Mouse (Mus musculus) forebrain, postnatal 0 days (tissue): ENCODE data around the gene Triap1. TPM values are rescaled to one million over a fixed set of nuclear protein-coding genes. Genes with fewer than 3 reads are reported as not detected.

Source experiments
- ATAC-seq: fragments of 200-750 bp; cut with Nextera tagmentation; 2 replicates; pipeline ENCODE4 v1.8.0; 2017; ENCODE audit warnings: mild to moderate bottlenecking, moderate library complexity
- DNase-seq: peaks from one replicate; pipeline ENCODE4 v3.0.0-alpha.2; 2015
- H3K27ac ChIP-seq: fragments of 300-500 bp; sonication (generic); 2 replicates; pipeline ENCODE4 v1.5.1; 2014; ENCODE audit warnings: low read depth, mild to moderate bottlenecking, antibody characterized with exemption, low read length, moderate library complexity, mixed read lengths
- H3K27me3 ChIP-seq: fragments of 300-500 bp; sonication (generic); 2 replicates; pipeline ENCODE4 v1.6.1; 2014; ENCODE audit warnings: mild to moderate bottlenecking, low read length, mixed read lengths; ENCODE audit not compliant: insufficient read depth
- H3K36me3 ChIP-seq: fragments of 300-500 bp; sonication (generic); 2 replicates; pipeline ENCODE4 v1.6.1; 2014; ENCODE audit warnings: mild to moderate bottlenecking, moderate library complexity; ENCODE audit not compliant: insufficient read depth
- H3K4me1 ChIP-seq: fragments of 300-500 bp; sonication (generic); 2 replicates; pipeline ENCODE4 v1.6.1; 2014; ENCODE audit warnings: antibody characterized with exemption; ENCODE audit not compliant: insufficient read depth
- H3K4me2 ChIP-seq: fragments of 300-500 bp; sonication (generic); 2 replicates; pipeline ENCODE4 v1.6.1; 2014; ENCODE audit warnings: low read depth, mild to moderate bottlenecking, moderate library complexity
- H3K4me3 ChIP-seq: fragments of 300-500 bp; sonication (generic); 2 replicates; pipeline ENCODE4 v1.5.1; 2014; ENCODE audit warnings: low read depth, low read length, mixed read lengths
- H3K9ac ChIP-seq: fragments of 300-500 bp; sonication (generic); 2 replicates; pipeline ENCODE4 v1.6.1; 2014; ENCODE audit warnings: mild to moderate bottlenecking
- H3K9me3 ChIP-seq: fragments of 300-500 bp; sonication (generic); 2 replicates; pipeline ENCODE4 v1.6.1; 2016; ENCODE audit warnings: low read length
- CTCF ChIP-seq: sonication (generic); IDR thresholded peaks from 2 replicates; pipeline ENCODE4 v1.5.1; 2016; ENCODE audit warnings: antibody characterized with exemption, control low read depth, low read depth
- WGBS: fragments of 180-500 bp; shearing (Covaris S2); extraction: QIAGEN DNeasy Blood & Tissue Kit; methylation state at CpG from one replicate; pipeline ENCODE4 v1.1.7; 2014; 5-methylcytosine and 5-hydroxymethylcytosine counted together
- polyA plus RNA-seq: library from polyadenylated mRNA; unstranded; fragments of >200 nt; fragmentation: Nextera tagmentation; extraction: Ambion mirVana; gene quantifications from 2 replicates; pipeline ENCODE4 v1.2.1, GENCODE M21; 2015
- total RNA-seq: library from RNA; depleted of rRNA; stranded (reverse); fragments of >200 nt; gene quantifications from 2 replicates; pipeline ENCODE4 v1.2.3, GENCODE M21; 2014

The Triap1 gene
- total and polyA plus RNA-seq, 2 experiments from 2014 or later: 17.3 to 60.5 TPM

DNA sequence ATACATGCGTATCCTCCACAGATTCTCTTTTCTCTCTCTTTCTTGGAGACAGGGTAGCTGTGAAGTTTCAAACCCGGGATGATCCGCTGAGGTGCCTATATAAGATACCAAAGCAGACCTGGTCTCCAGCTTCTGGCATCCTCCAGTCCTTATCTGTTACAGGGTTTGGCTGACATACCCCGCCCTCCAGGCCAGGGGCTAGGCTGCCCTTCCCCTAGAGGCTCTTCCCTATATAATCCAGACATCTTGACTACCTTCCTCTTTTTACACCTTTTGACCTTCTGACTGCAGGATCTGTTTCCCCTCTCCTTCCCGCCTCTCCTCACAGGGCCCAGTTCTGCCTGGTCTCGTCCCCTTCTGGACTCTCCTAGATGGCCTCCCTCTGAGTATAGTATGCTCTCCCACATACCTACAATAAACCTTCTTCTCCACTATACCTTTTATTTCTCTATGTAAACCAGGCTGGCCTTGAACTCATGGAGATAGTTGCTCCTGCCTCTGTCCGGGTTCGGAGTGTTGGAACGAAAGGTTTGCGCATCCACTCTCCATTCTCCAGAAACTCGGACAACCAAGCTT is 14.7 kb upstream of the Triap1 start:
- H3K9me3 ChIP-seq: no peaks in the 10 kb centered on the region
- DNase-seq (no peak), ATAC-seq (peak; percentile 17)
- TF ChIP-seq CTCF: no peak
- no peaks in the 10 kb centered on the region for H3K27me3 ChIP-seq
- H3K4me1 ChIP-seq: peaks cover 9% of the 10 kb centered on the region; the same call in 1 of the 2 replicates
- peaks cover 15% of the 10 kb centered on the region for H3K36me3 ChIP-seq
- peak overlapping the region; percentile 90 for H3K4me2 ChIP-seq
- peak overlapping the region; percentile 82 for H3K4me3 ChIP-seq
- peak overlapping the region; percentile 85 for H3K9ac ChIP-seq
- peak overlapping the region; percentile 84 for H3K27ac ChIP-seq
- 24% methylated on average over 11 of the region's 11 CpGs for WGBS

DNA sequence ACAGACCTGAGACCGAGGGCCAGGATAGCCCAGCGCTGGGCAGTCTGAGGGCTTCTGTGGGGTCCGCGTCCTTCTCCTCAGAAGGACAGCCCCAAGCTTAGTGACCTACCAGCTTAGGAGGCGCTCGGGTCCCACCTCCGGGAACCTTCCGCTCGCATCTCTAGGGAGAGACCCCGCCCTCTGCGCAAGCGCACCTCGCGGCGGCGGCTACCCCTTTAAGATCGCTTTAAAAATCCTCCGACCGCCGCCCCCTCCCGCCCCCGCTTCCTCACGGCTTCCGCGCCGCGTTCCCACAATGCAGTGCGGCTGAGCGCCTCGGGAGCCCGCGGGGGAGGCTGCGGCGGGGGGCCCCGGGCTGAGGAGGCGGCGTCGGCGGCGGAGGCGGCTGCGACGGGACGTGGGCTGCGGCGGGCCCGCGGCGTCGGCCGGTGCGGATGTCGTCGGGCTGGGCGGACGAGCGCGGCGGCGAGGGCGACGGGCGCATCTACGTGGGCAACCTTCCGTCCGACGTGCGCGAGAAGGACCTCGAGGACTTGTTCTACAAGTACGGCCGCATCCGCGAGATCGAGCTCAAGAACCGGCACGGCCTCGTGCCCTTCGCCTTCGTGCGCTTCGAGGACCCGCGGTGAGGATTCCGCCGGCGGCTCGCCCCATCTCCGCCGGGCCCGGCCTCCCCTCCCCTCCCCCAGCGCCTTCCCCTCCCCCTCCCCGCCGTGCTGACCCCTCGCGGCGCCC is 14.0 kb upstream of the Triap1 start, which contains the start of gene Srsf9:
TSS of gene Srsf9 (plus strand) at position 303 of the 735 bp plus-strand sequence.
- under 1% methylated on average over 89 of the region's 97 CpGs for WGBS

DNA sequence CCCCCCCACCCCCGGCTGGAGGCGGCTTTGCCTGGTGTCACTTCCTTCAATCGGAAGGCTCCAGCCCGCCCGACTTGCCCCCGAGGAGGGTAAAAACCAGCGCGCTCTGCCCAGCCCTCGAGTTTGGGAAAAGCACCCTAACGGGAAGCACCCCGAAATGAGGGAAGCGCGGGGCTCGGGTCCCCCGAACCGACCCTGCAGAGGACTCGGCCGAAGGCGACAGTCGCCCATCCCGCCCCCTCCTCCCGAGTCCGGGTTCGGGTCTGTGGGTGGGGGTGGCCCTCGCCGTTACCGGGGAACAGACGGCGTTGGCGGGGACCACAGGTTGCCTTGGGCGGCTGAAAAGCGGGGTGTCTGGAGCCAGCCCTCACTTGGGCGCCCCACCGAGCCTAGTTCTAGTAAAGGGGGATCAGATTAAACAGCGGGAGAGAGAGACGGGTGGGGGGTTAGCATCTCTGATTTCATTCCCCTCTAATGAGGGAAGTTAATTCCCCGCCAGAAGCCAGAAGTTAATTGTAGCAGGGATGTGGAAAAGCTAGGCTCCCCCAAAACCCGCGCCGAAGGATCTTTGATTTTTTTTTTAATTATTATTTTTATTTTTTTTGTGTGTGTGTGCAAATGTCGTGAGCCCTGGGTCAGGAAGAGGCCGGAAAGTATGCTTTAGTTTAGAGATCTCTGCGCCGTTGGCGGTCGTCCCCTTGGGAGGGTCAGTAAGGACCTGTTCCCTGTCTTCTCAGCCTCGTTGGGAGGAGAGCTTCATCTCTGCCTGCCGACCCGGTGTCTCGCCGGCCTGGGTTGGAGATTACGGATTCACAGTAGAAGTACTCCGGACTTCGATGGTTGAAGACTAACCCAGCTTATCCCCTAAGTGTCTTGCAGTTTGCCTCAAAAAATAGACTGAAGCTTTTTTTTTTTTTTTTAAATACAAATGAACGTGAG is 13.1 kb upstream of the Triap1 start:
- Histone ChIP-seq H3K9ac (peak overlapping the region; percentile 85), H3K4me2 (peak overlapping the region; percentile 90), H3K27ac (peak overlapping the region; percentile 84; the same call in 1 of the 2 replicates), H3K36me3 (peaks cover 28% of the 10 kb centered on the region), H3K9me3 (no peaks in the 10 kb centered on the region), H3K27me3 (no peaks in the 10 kb centered on the region), H3K4me3 (peak overlapping the region; percentile 82), H3K4me1 (peaks cover 9% of the 10 kb centered on the region; the same call in 1 of the 2 replicates)
- TF ChIP-seq CTCF: no peak
- WGBS: under 1% methylated on average over 55 of the region's 55 CpGs
- ATAC-seq (peak; percentile 2), DNase-seq (no peak)

More for the DNA sequence above, 14.0 kb upstream of the Triap1 start, which contains the start of gene Srsf9:
- no peaks in the 10 kb centered on the region for H3K9me3 ChIP-seq
- peak within 1 kb of the TSS; percentile 82 for H3K4me3 ChIP-seq
- peak within 1 kb of the TSS; percentile 85 for H3K9ac ChIP-seq
- H3K4me1 ChIP-seq: peaks cover 9% of the 10 kb centered on the region; the same call in 1 of the 2 replicates
- H3K27ac ChIP-seq: peak within 1 kb of the TSS; percentile 84
- H3K27me3 ChIP-seq: no peaks in the 10 kb centered on the region
- ATAC-seq (peak; percentile 95), DNase-seq (peak; percentile 97)
- no peak for TF ChIP-seq CTCF
- H3K4me2 ChIP-seq: peak within 1 kb of the TSS; percentile 90
- peaks cover 21% of the 10 kb centered on the region for H3K36me3 ChIP-seq

DNA sequence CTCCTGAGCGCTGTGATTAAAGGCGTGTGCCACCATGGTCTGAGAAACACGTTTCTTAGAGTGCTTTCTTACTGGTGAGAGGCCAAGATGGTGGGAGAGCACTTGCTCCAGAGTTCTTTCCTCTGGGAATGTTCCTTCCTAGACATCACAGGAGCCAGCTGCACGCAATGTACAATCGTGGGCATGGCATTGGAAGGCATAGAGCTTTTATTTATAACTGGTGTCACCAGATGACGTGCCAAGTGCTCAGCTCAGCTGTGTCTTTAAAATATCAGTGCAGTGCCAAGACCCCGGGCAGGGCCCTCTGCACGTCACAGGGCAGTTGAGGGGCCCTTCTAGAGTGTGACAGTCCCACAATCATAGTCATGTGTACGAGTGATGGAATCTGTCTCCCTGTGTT is 10.1 kb upstream of the Triap1 start:
- H3K27me3 ChIP-seq: no peaks in the 10 kb centered on the region
- DNase-seq (no peak), ATAC-seq (no peak)
- no peak overlapping the region for H3K4me2 ChIP-seq
- no peak overlapping the region for H3K9ac ChIP-seq
- H3K36me3 ChIP-seq: peaks cover 59% of the 10 kb centered on the region
- 79% methylated on average over 9 of the region's 9 CpGs for WGBS
- H3K27ac ChIP-seq: no peak overlapping the region
- peaks cover 9% of the 10 kb centered on the region; the same call in 1 of the 2 replicates for H3K4me1 ChIP-seq
- H3K9me3 ChIP-seq: no peaks in the 10 kb centered on the region
- no peak overlapping the region for H3K4me3 ChIP-seq
- TF ChIP-seq CTCF: no peak

DNA sequence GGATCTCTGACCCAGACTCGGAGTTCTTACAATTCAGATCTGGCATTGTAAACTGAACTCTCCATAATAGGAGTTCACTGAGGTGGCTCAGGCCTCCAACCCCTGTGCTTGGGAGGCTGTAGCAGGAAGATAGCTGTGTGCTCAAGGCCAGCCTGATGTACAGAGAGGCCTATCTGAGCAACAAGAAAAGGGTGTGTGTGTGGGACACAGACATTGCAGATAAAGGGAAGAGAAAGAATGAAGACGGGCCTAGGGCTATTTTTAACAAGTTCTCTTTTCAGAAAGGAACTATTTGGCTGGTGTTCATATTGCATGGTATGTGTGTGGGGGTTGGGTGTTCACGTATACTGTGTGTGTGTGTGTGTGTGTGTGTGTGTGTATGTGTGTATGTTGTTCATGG is 7.4 kb upstream of the Triap1 start:
- H3K9me3 ChIP-seq: no peaks in the 10 kb centered on the region
- no peaks in the 10 kb centered on the region for H3K27me3 ChIP-seq
- no peak for DNase-seq
- H3K9ac ChIP-seq: no peak overlapping the region
- ATAC-seq: no peak
- no peak overlapping the region for H3K4me2 ChIP-seq
- H3K27ac ChIP-seq: no peak overlapping the region
- WGBS: 76% methylated on average over 3 of the region's 3 CpGs
- H3K4me1 ChIP-seq: peaks cover 5% of the 10 kb centered on the region; the same call in 1 of the 2 replicates
- H3K4me3 ChIP-seq: no peak overlapping the region
- TF ChIP-seq CTCF: no peak
- peaks cover 59% of the 10 kb centered on the region for H3K36me3 ChIP-seq

DNA sequence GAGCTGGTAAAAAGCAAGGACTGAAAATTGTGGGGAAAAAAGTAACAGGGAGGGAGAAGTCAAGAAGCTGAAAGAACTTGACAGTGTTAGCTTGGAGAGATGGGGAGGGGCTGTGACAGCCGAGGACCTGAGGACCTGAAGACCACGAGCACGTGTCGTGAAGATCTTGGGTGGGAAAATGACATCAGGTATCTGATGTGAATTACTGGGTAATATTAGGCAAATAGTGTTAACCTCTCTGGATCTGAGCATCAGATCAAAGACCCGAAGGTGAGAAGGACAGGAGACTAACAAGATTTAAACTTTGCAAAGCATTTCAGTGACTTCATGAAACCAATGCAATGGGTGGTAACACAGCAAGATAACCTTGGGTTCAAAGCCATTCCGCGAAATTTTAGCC is 1.0 kb upstream of the Triap1 start:
- 31% methylated on average over 7 of the region's 7 CpGs for WGBS
- no peak for ATAC-seq
- no peaks in the 10 kb centered on the region for H3K9me3 ChIP-seq
- no peak for TF ChIP-seq CTCF
- peak overlapping the region; percentile 60 for H3K4me3 ChIP-seq
- no peak overlapping the region for H3K27ac ChIP-seq
- H3K27me3 ChIP-seq: no peaks in the 10 kb centered on the region
- H3K9ac ChIP-seq: no peak overlapping the region
- peaks cover 39% of the 10 kb centered on the region for H3K36me3 ChIP-seq
- H3K4me2 ChIP-seq: peak overlapping the region; percentile 70
- DNase-seq: no peak
- H3K4me1 ChIP-seq: peaks cover 13% of the 10 kb centered on the region
